ENCODE assay signal across 18 mouse cellular contexts in the genomic region with DNA sequence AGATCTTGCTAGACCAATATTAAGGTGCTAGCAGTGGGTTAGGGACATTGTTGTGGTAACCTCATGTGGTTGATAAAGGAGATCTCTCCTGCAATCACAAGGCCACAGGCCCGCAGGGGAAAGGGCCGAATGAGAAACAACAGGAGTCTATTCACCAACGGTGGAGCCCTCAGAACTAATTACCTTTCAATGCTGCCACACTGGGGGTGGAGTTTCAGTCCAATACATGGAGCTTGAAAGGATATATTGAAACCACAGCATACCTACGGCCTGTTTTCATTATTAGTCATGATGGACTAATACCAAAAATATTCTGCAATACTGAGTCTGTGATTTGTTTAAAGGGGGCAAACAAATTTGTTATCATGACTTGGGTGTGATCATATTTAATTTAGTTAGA. TPM values are rescaled to one million over a fixed set of nuclear protein-coding genes. Genes with fewer than 3 reads are reported as not detected.
A peak's percentile ranks its signal among the peaks of the same experiment; 100 is the strongest.
DNase-seq lines count a peak whose midpoint lies in the region.
"Had no signal": no experiment of that assay in that cellular context is flagged by ENCODE, and none has a peak within 500 bp of the region (broad histone marks: within the 10 kb centered on the region; RNA-seq: fewer than 3 reads in every experiment).

No protein-coding gene starts in this region.

- peak; percentile 80 for DNase-seq in 3T3-L1 (ENCODE audit: low read depth, low spot score)
- peak; percentile 85 for DNase-seq in Muller cell, postnatal 12 days (ENCODE audit: inconsistent ontology term)
- peak; percentile 38 for DNase-seq in fibroblast of lung, adult 2 months (ENCODE audit: low read depth)
- DNase-seq in B cell, adult 2 months = no peak
- no peak for DNase-seq in embryo, embryonic 9.5 days (ENCODE audit: extremely low spot score)
- DNase-seq in adrenal gland, adult 18-20 months (ENCODE audit: low spot score in 2 of 2) = no peak
- DNase-seq: adrenal gland, adult 8-10 months; adrenal gland, postnatal 14 days; adrenal gland, postnatal 36 days; cerebellum, adult 11-12 months; cerebellum, adult 2 months; cerebellum, adult 9-10 months; cerebellum, postnatal 14 days; cerebellum, postnatal 36 days; embryo, embryonic 11 days had no signal

RNA-seq across cellular contexts. Expression of gene Nme8, which starts 6.2 kb away (rescaled TPM):
- not detected for total RNA-seq in adrenal gland, adult 18-20 months (2021)
- total RNA-seq: adrenal gland, adult 8-10 months; adrenal gland, postnatal 14 days; adrenal gland, postnatal 36 days; common myeloid progenitor, adult 5-6 weeks; ES-E14; MEL had no signal

Comparison
In these comparisons a context has a peak if more than half of its experiments do, and no peak if none do; other contexts are left out.
1. DNase-seq: peak in 3T3-L1 (single experiment), Muller cell, postnatal 12 days (single experiment) and fibroblast of lung, adult 2 months (single experiment); none in B cell, adult 2 months (0 of 2), embryo, embryonic 9.5 days (single experiment) and adrenal gland, adult 18-20 months (0 of 2).